Mouse (Mus musculus): ENCODE data around the gene Cmip.

Cmip gene

GRCm38 (mm10) chr8:117371189-117371588 is 114.3 kb downstream of the Cmip start:
- H3K27me3 ChIP-seq (ENCODE audit: control insufficient read depth, insufficient read depth, low read length, poor library complexity, severe bottlenecking), result no peaks in the 10 kb centered on the region
- H3K36me3 ChIP-seq (ENCODE audit: control insufficient read depth, insufficient read depth, low read length, poor library complexity, severe bottlenecking), result no peaks in the 10 kb centered on the region

GRCm38 (mm10) chr8:117372070-117372469 is 115.2 kb downstream of the Cmip start:
- no peak for DNase-seq (ENCODE audit: low read depth, low spot score)
- Histone ChIP-seq H3K36me3 (ENCODE audit: control insufficient read depth, insufficient read depth, low read length, poor library complexity, severe bottlenecking) (no peaks in the 10 kb centered on the region), H3K27me3 (ENCODE audit: control insufficient read depth, insufficient read depth, low read length, poor library complexity, severe bottlenecking) (no peaks in the 10 kb centered on the region)

More at GRCm38 (mm10) chr8:117371189-117371588, 114.3 kb downstream of the Cmip start:
- DNase-seq (ENCODE audit: low read depth, low spot score), result no peak

- H3K36me3 ChIP-seq (ENCODE audit: control insufficient read depth, insufficient read depth, low read length, poor library complexity, severe bottlenecking), result peaks cover 2% of the 10 kb centered on the region
- no peak for DNase-seq (ENCODE audit: low read depth, low spot score)
- H3K27me3 ChIP-seq (ENCODE audit: control insufficient read depth, insufficient read depth, low read length, poor library complexity, severe bottlenecking), result no peaks in the 10 kb centered on the region
Observed at GRCm38 (mm10) chr8:117373001-117373428, 116.2 kb downstream of the Cmip start.

DNA sequence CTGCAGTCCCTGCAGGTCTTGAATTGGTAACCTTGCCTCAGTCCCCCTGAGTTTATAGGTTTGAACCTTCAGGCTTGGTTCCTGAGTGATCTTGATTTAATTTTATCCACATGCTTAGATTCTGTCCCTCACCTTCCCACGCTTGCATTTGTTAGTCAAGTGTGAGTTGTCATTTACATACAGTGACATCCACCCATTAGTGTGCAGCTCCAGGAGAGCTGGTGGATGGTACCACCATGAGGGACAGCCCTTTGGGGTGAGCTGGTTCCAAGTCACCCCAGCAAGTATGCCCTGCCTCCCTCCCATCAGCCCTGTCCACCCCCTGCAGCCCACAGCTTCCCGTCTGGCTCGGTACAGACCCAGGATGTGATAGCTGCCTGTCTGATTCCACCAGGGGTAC is 117.2 kb downstream of the Cmip start:
- H3K27me3 ChIP-seq (ENCODE audit: control insufficient read depth, insufficient read depth, low read length, poor library complexity, severe bottlenecking), result no peaks in the 10 kb centered on the region
- peaks cover 2% of the 10 kb centered on the region for H3K36me3 ChIP-seq (ENCODE audit: control insufficient read depth, insufficient read depth, low read length, poor library complexity, severe bottlenecking)
- no peak for DNase-seq (ENCODE audit: low read depth, low spot score)

GRCm38 (mm10) chr8:117376997-117377396 is 120.1 kb downstream of the Cmip start:
- Histone ChIP-seq H3K27me3 (ENCODE audit: control insufficient read depth, insufficient read depth, low read length, poor library complexity, severe bottlenecking) (no peaks in the 10 kb centered on the region), H3K36me3 (ENCODE audit: control insufficient read depth, insufficient read depth, low read length, poor library complexity, severe bottlenecking) (peaks cover 3% of the 10 kb centered on the region)
- DNase-seq (ENCODE audit: low read depth, low spot score), result no peak

GRCm38 (mm10) chr8:117378625-117379024 is 121.8 kb downstream of the Cmip start:
- no peak for DNase-seq (ENCODE audit: low read depth, low spot score)
- Histone ChIP-seq H3K36me3 (ENCODE audit: control insufficient read depth, insufficient read depth, low read length, poor library complexity, severe bottlenecking) (peaks cover 3% of the 10 kb centered on the region), H3K27me3 (ENCODE audit: control insufficient read depth, insufficient read depth, low read length, poor library complexity, severe bottlenecking) (no peaks in the 10 kb centered on the region)

GRCm38 (mm10) chr8:117379131-117379530 is 122.3 kb downstream of the Cmip start:
- H3K27me3 ChIP-seq (ENCODE audit: control insufficient read depth, insufficient read depth, low read length, poor library complexity, severe bottlenecking), result no peaks in the 10 kb centered on the region
- H3K36me3 ChIP-seq (ENCODE audit: control insufficient read depth, insufficient read depth, low read length, poor library complexity, severe bottlenecking), result peaks cover 3% of the 10 kb centered on the region
- DNase-seq (ENCODE audit: low read depth, low spot score), result peak; percentile 42

DNA sequence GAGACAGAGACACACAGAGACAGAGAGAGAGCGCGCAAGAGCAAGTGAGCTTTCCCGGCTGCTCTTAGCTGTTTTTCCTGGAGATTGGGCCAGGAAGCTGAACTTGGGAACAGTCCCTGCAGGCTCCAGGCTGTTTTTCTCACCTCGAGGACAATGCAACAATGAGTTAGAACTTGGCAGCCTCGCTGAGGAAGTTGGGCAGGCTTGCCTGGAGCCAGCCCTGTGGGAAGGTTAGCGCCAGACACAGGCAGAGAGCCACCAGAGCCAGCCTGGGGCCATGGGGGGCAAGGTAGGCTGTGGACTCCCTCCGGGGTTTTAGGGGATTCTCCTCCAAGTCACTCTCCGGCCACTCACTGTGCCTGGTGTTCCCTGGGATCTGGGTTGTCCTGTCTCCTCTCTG is 123.9 kb downstream of the Cmip start:
- Histone ChIP-seq H3K36me3 (ENCODE audit: control insufficient read depth, insufficient read depth, low read length, poor library complexity, severe bottlenecking) (peaks cover 3% of the 10 kb centered on the region), H3K27me3 (ENCODE audit: control insufficient read depth, insufficient read depth, low read length, poor library complexity, severe bottlenecking) (no peaks in the 10 kb centered on the region)
- no peak for DNase-seq (ENCODE audit: low read depth, low spot score)

GRCm38 (mm10) chr8:117386142-117386541 is 129.3 kb downstream of the Cmip start:
- DNase-seq (ENCODE audit: low read depth, low spot score), result peak; percentile 71
- Histone ChIP-seq H3K27me3 (ENCODE audit: control insufficient read depth, insufficient read depth, low read length, poor library complexity, severe bottlenecking) (no peaks in the 10 kb centered on the region), H3K36me3 (ENCODE audit: control insufficient read depth, insufficient read depth, low read length, poor library complexity, severe bottlenecking) (no peaks in the 10 kb centered on the region)

- Histone ChIP-seq H3K27me3 (ENCODE audit: control insufficient read depth, insufficient read depth, low read length, poor library complexity, severe bottlenecking) (no peaks in the 10 kb centered on the region), H3K36me3 (ENCODE audit: control insufficient read depth, insufficient read depth, low read length, poor library complexity, severe bottlenecking) (no peaks in the 10 kb centered on the region)
- no peak for DNase-seq (ENCODE audit: low read depth, low spot score)
Observed at GRCm38 (mm10) chr8:117387642-117388041, 130.8 kb downstream of the Cmip start.

- no peaks in the 10 kb centered on the region for H3K36me3 ChIP-seq (ENCODE audit: control insufficient read depth, insufficient read depth, low read length, poor library complexity, severe bottlenecking)
- no peak for DNase-seq (ENCODE audit: low read depth, low spot score)
- H3K27me3 ChIP-seq (ENCODE audit: control insufficient read depth, insufficient read depth, low read length, poor library complexity, severe bottlenecking), result no peaks in the 10 kb centered on the region
Observed at GRCm38 (mm10) chr8:117388370-117388769, 131.5 kb downstream of the Cmip start.

DNA sequence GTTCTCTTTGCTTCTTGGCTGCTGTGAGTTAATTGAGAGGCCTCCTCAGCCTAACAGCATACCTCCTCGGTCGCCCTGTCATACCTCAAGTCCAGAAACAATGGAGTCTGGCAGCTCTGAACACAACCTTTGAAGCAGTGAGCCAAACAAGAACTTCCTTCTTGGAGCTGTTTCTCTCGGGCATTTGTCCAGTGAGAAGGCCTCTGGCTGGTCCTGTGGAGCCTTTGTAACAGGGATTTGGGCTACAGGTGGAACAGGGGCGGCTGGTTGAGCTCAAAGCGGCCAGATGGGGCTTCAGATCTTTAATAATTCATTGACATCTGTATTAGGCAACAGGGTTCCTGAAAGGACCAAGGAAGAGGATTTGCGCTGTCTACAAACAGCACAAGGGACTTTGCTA is 137.0 kb downstream of the Cmip start:
- no peaks in the 10 kb centered on the region for H3K27me3 ChIP-seq (ENCODE audit: control insufficient read depth, insufficient read depth, low read length, poor library complexity, severe bottlenecking)
- DNase-seq (ENCODE audit: low read depth, low spot score), result no peak
- peaks cover 2% of the 10 kb centered on the region; the same call in 1 of the 2 replicates for H3K36me3 ChIP-seq (ENCODE audit: control insufficient read depth, insufficient read depth, low read length, poor library complexity, severe bottlenecking)

- Histone ChIP-seq H3K27me3 (ENCODE audit: control insufficient read depth, insufficient read depth, low read length, poor library complexity, severe bottlenecking) (no peaks in the 10 kb centered on the region), H3K36me3 (ENCODE audit: control insufficient read depth, insufficient read depth, low read length, poor library complexity, severe bottlenecking) (peaks cover 2% of the 10 kb centered on the region)
- DNase-seq (ENCODE audit: low read depth, low spot score), result no peak
Observed at GRCm38 (mm10) chr8:117395055-117395454, 138.2 kb downstream of the Cmip start.

GRCm38 (mm10) chr8:117396884-117397283 is 140.0 kb downstream of the Cmip start:
- peaks cover 2% of the 10 kb centered on the region for H3K36me3 ChIP-seq (ENCODE audit: control insufficient read depth, insufficient read depth, low read length, poor library complexity, severe bottlenecking)
- no peak for DNase-seq (ENCODE audit: low read depth, low spot score)
- no peaks in the 10 kb centered on the region for H3K27me3 ChIP-seq (ENCODE audit: control insufficient read depth, insufficient read depth, low read length, poor library complexity, severe bottlenecking)

- Histone ChIP-seq H3K36me3 (ENCODE audit: control insufficient read depth, insufficient read depth, low read length, poor library complexity, severe bottlenecking) (peaks cover 2% of the 10 kb centered on the region), H3K27me3 (ENCODE audit: control insufficient read depth, insufficient read depth, low read length, poor library complexity, severe bottlenecking) (no peaks in the 10 kb centered on the region)
- no peak for DNase-seq (ENCODE audit: low read depth, low spot score)
Observed at GRCm38 (mm10) chr8:117397751-117398150, 140.9 kb downstream of the Cmip start.

- peaks cover 2% of the 10 kb centered on the region for H3K36me3 ChIP-seq (ENCODE audit: control insufficient read depth, insufficient read depth, low read length, poor library complexity, severe bottlenecking)
- no peaks in the 10 kb centered on the region for H3K27me3 ChIP-seq (ENCODE audit: control insufficient read depth, insufficient read depth, low read length, poor library complexity, severe bottlenecking)
- no peak for DNase-seq (ENCODE audit: low read depth, low spot score)
Observed at GRCm38 (mm10) chr8:117399229-117399628, 142.4 kb downstream of the Cmip start.

Measured in splenic B cell, adult 2 months (primary cell).